Mouse (Mus musculus): Measurements from ENCODE around the gene C1rb. TPM values are rescaled to one million over a fixed set of nuclear protein-coding genes. Genes with fewer than 3 reads are reported as not detected.
"Not testable (repeated sequence)": the region's sequence is repeated elsewhere in the genome, so short reads cannot be mapped to it uniquely, and the experiment has no call there.

C1rb gene
- polyA plus RNA-seq, 1 experiment from 2014 or later = not detected

DNA sequence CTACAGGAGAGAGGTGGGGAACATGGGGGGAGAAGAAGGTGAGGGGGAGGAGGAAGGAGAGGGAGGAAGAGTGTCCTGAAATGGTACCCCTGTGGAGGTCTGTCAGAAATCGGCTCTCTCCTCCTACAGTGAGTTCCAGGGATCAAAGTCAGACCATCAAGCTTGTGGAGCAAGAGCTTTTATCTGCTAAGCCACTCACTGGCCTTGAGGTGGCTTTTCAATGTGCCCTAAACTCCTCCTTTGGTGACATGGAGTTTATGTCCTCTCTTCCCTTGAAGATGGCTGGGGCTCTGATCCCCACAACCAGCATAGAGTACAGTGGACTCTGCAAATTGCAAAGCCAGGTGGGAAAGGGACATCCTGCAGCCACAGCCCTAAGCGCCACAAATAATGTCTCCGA, 22.1 kb upstream of the C1rb start:
- H3K27ac ChIP-seq (ENCODE audit: low read length); H3K4me2 ChIP-seq (ENCODE audit: low read depth, low read length); H3K36me3 ChIP-seq (ENCODE audit: control insufficient read depth, insufficient read depth, low read length); H3K9me3 ChIP-seq (ENCODE audit: control insufficient read depth, low read length); H3K9ac ChIP-seq (ENCODE audit: low read length); ATAC-seq (ENCODE audit: low read depth); H3K4me1 ChIP-seq (replicated peaks; ENCODE audit: control insufficient read depth, insufficient read depth, low read length); H3K4me3 ChIP-seq (ENCODE audit: low read length); H3K27me3 ChIP-seq (ENCODE audit: control insufficient read depth, insufficient read depth, low read depth, low read length): not testable (repeated sequence)
- 100% methylated on average over 2 of the region's 3 CpGs for WGBS

GRCm38 (mm10) chr6:124549023-124549550, 21.0 kb upstream of the C1rb start:
- H3K27ac ChIP-seq (ENCODE audit: low read length) = no peak overlapping the region
- 86% methylated on average over 3 of the region's 3 CpGs for WGBS
- H3K36me3 ChIP-seq (ENCODE audit: control insufficient read depth, insufficient read depth, low read length) = no peaks in the 10 kb centered on the region
- H3K9ac ChIP-seq (ENCODE audit: low read length) = no peak overlapping the region
- H3K4me2 ChIP-seq (ENCODE audit: low read depth, low read length) = no peak overlapping the region
- H3K4me3 ChIP-seq (ENCODE audit: low read length) = no peak overlapping the region
- no peaks in the 10 kb centered on the region for H3K27me3 ChIP-seq (ENCODE audit: control insufficient read depth, insufficient read depth, low read depth, low read length)
- H3K4me1 ChIP-seq (replicated peaks; ENCODE audit: control insufficient read depth, insufficient read depth, low read length) = no peaks in the 10 kb centered on the region
- peaks cover 8% of the 10 kb centered on the region; the same call in 1 of the 2 replicates for H3K9me3 ChIP-seq (ENCODE audit: control insufficient read depth, low read length)
- ATAC-seq (ENCODE audit: low read depth) = no peak

GRCm38 (mm10) chr6:124552766-124553165, 17.3 kb upstream of the C1rb start:
- H3K4me1 ChIP-seq (replicated peaks; ENCODE audit: control insufficient read depth, insufficient read depth, low read length) = no peaks in the 10 kb centered on the region
- no peak overlapping the region for H3K4me3 ChIP-seq (ENCODE audit: low read length)
- no peak overlapping the region for H3K4me2 ChIP-seq (ENCODE audit: low read depth, low read length)
- H3K36me3 ChIP-seq (ENCODE audit: control insufficient read depth, insufficient read depth, low read length) = no peaks in the 10 kb centered on the region
- no peak for ATAC-seq (ENCODE audit: low read depth)
- no peaks in the 10 kb centered on the region for H3K27me3 ChIP-seq (ENCODE audit: control insufficient read depth, insufficient read depth, low read depth, low read length)
- H3K9me3 ChIP-seq (ENCODE audit: control insufficient read depth, low read length) = peaks cover 8% of the 10 kb centered on the region; the same call in 1 of the 2 replicates
- H3K27ac ChIP-seq (ENCODE audit: low read length) = no peak overlapping the region
- no peak overlapping the region for H3K9ac ChIP-seq (ENCODE audit: low read length)
- WGBS = 61% methylated on average over 22 of the region's 22 CpGs

GRCm38 (mm10) chr6:124555956-124556355, 14.1 kb upstream of the C1rb start:
- 77% methylated on average over 2 of the region's 2 CpGs for WGBS
- H3K4me2 ChIP-seq (ENCODE audit: low read depth, low read length); H3K4me1 ChIP-seq (replicated peaks; ENCODE audit: control insufficient read depth, insufficient read depth, low read length); H3K4me3 ChIP-seq (ENCODE audit: low read length); H3K27me3 ChIP-seq (ENCODE audit: control insufficient read depth, insufficient read depth, low read depth, low read length); H3K9me3 ChIP-seq (ENCODE audit: control insufficient read depth, low read length); H3K27ac ChIP-seq (ENCODE audit: low read length); ATAC-seq (ENCODE audit: low read depth); H3K9ac ChIP-seq (ENCODE audit: low read length); H3K36me3 ChIP-seq (ENCODE audit: control insufficient read depth, insufficient read depth, low read length): not testable (repeated sequence)

DNA sequence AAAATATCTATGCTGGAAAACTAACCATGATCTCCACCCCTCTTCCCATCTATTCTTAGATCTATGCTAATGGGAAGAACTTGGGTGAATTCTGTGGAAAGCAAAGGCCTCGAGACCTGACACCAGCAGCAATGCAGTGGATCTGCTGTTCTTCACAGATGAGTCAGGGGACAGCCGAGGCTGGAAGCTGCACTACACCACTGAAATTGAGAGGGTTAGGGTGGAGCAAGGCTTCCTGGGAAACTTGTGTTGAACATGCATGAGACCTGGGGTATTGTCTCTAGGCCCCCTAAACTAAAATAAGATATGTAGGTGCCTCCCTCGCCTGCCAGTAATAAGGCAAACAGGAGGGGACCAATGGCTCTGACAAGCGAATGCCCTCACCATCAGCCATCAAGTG, 8.9 kb upstream of the C1rb start:
- H3K36me3 ChIP-seq (ENCODE audit: control insufficient read depth, insufficient read depth, low read length); H3K4me3 ChIP-seq (ENCODE audit: low read length); H3K4me1 ChIP-seq (replicated peaks; ENCODE audit: control insufficient read depth, insufficient read depth, low read length); H3K9ac ChIP-seq (ENCODE audit: low read length); H3K27ac ChIP-seq (ENCODE audit: low read length); H3K4me2 ChIP-seq (ENCODE audit: low read depth, low read length); ATAC-seq (ENCODE audit: low read depth); H3K9me3 ChIP-seq (ENCODE audit: control insufficient read depth, low read length); H3K27me3 ChIP-seq (ENCODE audit: control insufficient read depth, insufficient read depth, low read depth, low read length): not testable (repeated sequence)
- 85% methylated on average over 4 of the region's 4 CpGs for WGBS

GRCm38 (mm10) chr6:124561611-124562010, 8.5 kb upstream of the C1rb start:
- not testable (repeated sequence) for H3K27me3 ChIP-seq (ENCODE audit: control insufficient read depth, insufficient read depth, low read depth, low read length); H3K4me3 ChIP-seq (ENCODE audit: low read length); H3K27ac ChIP-seq (ENCODE audit: low read length); ATAC-seq (ENCODE audit: low read depth); H3K4me2 ChIP-seq (ENCODE audit: low read depth, low read length); H3K9me3 ChIP-seq (ENCODE audit: control insufficient read depth, low read length); H3K4me1 ChIP-seq (replicated peaks; ENCODE audit: control insufficient read depth, insufficient read depth, low read length); H3K9ac ChIP-seq (ENCODE audit: low read length); H3K36me3 ChIP-seq (ENCODE audit: control insufficient read depth, insufficient read depth, low read length)
- WGBS = 78% methylated on average over 2 of the region's 2 CpGs

DNA sequence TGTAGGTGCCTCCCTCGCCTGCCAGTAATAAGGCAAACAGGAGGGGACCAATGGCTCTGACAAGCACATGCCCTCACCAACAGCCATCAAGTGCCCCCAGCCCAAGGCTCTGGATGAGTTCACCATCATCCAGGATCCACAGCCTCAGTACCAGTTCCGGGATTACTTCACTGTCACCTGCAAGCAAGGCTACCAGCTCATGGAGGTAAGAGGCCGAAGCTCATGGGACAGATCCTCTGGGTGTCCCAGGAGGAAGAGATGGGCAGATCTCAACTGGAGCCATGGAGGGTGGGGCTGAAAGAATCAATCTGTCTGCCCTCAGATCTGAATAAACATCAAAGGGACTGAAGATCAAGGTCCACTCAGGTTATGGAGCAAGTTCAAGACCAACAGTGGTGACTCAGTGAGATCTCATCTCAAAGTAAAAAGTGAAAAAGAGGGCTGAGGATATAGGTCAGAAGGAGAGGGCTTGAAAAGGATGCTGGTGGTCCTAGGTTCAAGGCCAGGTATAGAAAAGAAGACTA, 5.1 kb downstream of the C1rb start:
- not testable (repeated sequence) for H3K9me3 ChIP-seq (ENCODE audit: control insufficient read depth, low read length); H3K27ac ChIP-seq (ENCODE audit: low read length); H3K4me1 ChIP-seq (replicated peaks; ENCODE audit: control insufficient read depth, insufficient read depth, low read length); ATAC-seq (ENCODE audit: low read depth); H3K4me2 ChIP-seq (ENCODE audit: low read depth, low read length); H3K9ac ChIP-seq (ENCODE audit: low read length); H3K36me3 ChIP-seq (ENCODE audit: control insufficient read depth, insufficient read depth, low read length); H3K27me3 ChIP-seq (ENCODE audit: control insufficient read depth, insufficient read depth, low read depth, low read length); H3K4me3 ChIP-seq (ENCODE audit: low read length)
- WGBS = 73% methylated on average over 3 of the region's 3 CpGs

DNA sequence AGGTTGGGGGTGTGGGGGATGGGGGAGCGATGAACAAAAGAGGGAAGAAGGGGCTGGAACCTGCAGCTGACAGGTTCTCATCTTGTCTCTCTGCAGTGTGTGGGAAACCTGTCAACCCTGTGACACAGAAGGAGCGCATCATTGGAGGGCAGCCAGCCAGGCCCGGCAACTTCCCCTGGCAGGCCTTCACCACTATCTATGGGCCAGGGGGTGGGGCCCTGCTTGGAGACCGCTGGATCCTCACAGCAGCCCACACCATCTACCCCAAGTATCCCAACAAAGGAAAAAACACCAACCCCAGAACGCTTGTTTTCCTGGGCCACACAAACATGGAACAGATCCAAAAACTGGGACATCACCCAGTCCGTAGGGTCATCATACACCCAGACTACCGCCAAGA, 10.1 kb downstream of the C1rb start:
- H3K27ac ChIP-seq (ENCODE audit: low read length); H3K27me3 ChIP-seq (ENCODE audit: control insufficient read depth, insufficient read depth, low read depth, low read length); H3K4me1 ChIP-seq (replicated peaks; ENCODE audit: control insufficient read depth, insufficient read depth, low read length); H3K36me3 ChIP-seq (ENCODE audit: control insufficient read depth, insufficient read depth, low read length); H3K4me3 ChIP-seq (ENCODE audit: low read length); H3K9me3 ChIP-seq (ENCODE audit: control insufficient read depth, low read length); H3K4me2 ChIP-seq (ENCODE audit: low read depth, low read length); H3K9ac ChIP-seq (ENCODE audit: low read length): not testable (repeated sequence)
- 70% methylated on average over 6 of the region's 7 CpGs for WGBS
- ATAC-seq (ENCODE audit: low read depth) = peak; percentile 17; the same call in 1 of the 2 replicates

DNA sequence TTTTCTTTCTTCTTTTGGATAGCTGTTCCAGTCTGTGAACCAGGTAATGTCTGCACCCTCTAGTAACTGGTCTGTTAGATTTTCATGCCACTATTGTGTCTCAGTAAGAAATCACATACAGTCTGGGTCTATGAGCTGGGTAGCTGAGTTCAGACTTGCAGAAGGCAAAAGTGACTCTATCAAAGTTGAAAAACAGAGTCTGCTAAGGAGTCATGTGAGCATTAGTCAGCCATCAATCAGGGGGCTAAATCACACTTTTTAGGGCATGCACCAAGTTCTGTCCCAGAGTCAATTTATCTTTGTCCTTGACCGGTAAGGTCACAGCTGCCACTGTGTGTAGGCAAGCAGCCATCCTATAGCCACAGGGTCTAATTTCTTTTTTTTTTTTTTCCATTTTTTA, 12.1 kb downstream of the C1rb start:
- Histone ChIP-seq H3K36me3 (ENCODE audit: control insufficient read depth, insufficient read depth, low read length) (no peaks in the 10 kb centered on the region), H3K27me3 (ENCODE audit: control insufficient read depth, insufficient read depth, low read depth, low read length) (no peaks in the 10 kb centered on the region), H3K9me3 (ENCODE audit: control insufficient read depth, low read length) (no peaks in the 10 kb centered on the region), H3K4me2 (ENCODE audit: low read depth, low read length) (no peak overlapping the region), H3K4me3 (ENCODE audit: low read length) (no peak overlapping the region), H3K27ac (ENCODE audit: low read length) (no peak overlapping the region), H3K9ac (ENCODE audit: low read length) (no peak overlapping the region), H3K4me1 (replicated peaks; ENCODE audit: control insufficient read depth, insufficient read depth, low read length) (no peaks in the 10 kb centered on the region)
- no peak for ATAC-seq (ENCODE audit: low read depth)
- 87% methylated on average over 1 of the region's 1 CpGs for WGBS

DNA sequence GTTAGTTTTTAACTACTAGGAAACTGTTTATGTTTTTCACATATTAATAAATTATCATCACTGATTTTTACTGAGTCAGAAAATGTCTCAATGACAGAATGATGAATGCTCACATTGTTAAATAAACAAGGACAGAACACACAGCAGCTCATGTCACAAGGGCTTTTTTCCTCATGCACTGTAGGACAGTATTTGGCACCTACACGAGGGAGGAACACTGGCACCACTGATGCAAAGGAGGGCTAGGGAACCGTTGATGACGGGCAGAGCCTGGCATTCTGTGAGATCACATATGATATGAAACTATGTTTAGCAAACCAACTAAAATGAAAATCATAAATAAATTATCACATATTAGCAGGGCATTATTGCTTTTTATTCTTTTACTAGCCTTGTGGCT, 14.8 kb downstream of the C1rb start:
- no peaks in the 10 kb centered on the region for H3K27me3 ChIP-seq (ENCODE audit: control insufficient read depth, insufficient read depth, low read depth, low read length)
- no peak overlapping the region for H3K4me3 ChIP-seq (ENCODE audit: low read length)
- no peak overlapping the region for H3K27ac ChIP-seq (ENCODE audit: low read length)
- no peak for ATAC-seq (ENCODE audit: low read depth)
- H3K4me2 ChIP-seq (ENCODE audit: low read depth, low read length) = no peak overlapping the region
- no peaks in the 10 kb centered on the region for H3K36me3 ChIP-seq (ENCODE audit: control insufficient read depth, insufficient read depth, low read length)
- H3K4me1 ChIP-seq (replicated peaks; ENCODE audit: control insufficient read depth, insufficient read depth, low read length) = no peaks in the 10 kb centered on the region
- WGBS = 39% methylated on average over 3 of the region's 3 CpGs
- H3K9ac ChIP-seq (ENCODE audit: low read length) = no peak overlapping the region
- no peaks in the 10 kb centered on the region for H3K9me3 ChIP-seq (ENCODE audit: control insufficient read depth, low read length)
